Mouse (Mus musculus) bone marrow, adult 2 months (tissue): Measurements from ENCODE around the gene Dnajc4. TPM values are rescaled to one million over a fixed set of nuclear protein-coding genes. Genes with fewer than 3 reads are reported as not detected.

Experiments
- H3K27ac ChIP-seq: fragments of 200-500 bp; 2 replicates; pipeline ENCODE4 v1.5.1; 2012; ENCODE audit warnings: low read depth, mild to moderate bottlenecking, control low read depth, inconsistent platforms, low read length; ENCODE audit not compliant: control insufficient read depth, poor library complexity, insufficient read depth
- H3K4me1 ChIP-seq: fragments of 200-500 bp; 2 replicates; pipeline ENCODE4 v1.6.1; 2011; ENCODE audit warnings: low read length; ENCODE audit not compliant: control insufficient read depth, insufficient read depth
- H3K4me3 ChIP-seq: fragments of 200-500 bp; replicated peaks from 2 replicates; pipeline ENCODE3; 2011; ENCODE audit warnings: mild to moderate bottlenecking, low read depth, low read length, control low read depth; ENCODE audit not compliant: control insufficient read depth
- CTCF ChIP-seq: fragments of 200-500 bp; IDR thresholded peaks from 2 replicates; pipeline ENCODE4 v1.5.1; 2011; ENCODE audit warnings: low read length, control low read depth; ENCODE audit not compliant: control insufficient read depth, insufficient read depth
- POLR2A ChIP-seq: fragments of 200-500 bp; IDR thresholded peaks from 2 replicates; pipeline ENCODE4 v1.6.1; 2011; ENCODE audit warnings: low read depth, mild to moderate bottlenecking, control low read depth, low read length, borderline replicate concordance; ENCODE audit not compliant: control insufficient read depth
- WGBS: fragments of 180-500 bp; shearing (Covaris S2); methylation state at CpG from one replicate; pipeline ENCODE4 v1.1.7; 2018; 5-methylcytosine and 5-hydroxymethylcytosine counted together
- polyA plus RNA-seq: library from polyadenylated mRNA; stranded (reverse); fragments of >200 nt; gene quantifications from 2 replicates; pipeline ENCODE4 v1.2.4, GENCODE M21; 2011; ENCODE audit warnings: low replicate concordance; ENCODE audit not compliant: missing spikeins, insufficient read depth, insufficient read length

Dnajc4 gene
- polyA plus RNA-seq, 1 experiment: 28.8 TPM

DNA sequence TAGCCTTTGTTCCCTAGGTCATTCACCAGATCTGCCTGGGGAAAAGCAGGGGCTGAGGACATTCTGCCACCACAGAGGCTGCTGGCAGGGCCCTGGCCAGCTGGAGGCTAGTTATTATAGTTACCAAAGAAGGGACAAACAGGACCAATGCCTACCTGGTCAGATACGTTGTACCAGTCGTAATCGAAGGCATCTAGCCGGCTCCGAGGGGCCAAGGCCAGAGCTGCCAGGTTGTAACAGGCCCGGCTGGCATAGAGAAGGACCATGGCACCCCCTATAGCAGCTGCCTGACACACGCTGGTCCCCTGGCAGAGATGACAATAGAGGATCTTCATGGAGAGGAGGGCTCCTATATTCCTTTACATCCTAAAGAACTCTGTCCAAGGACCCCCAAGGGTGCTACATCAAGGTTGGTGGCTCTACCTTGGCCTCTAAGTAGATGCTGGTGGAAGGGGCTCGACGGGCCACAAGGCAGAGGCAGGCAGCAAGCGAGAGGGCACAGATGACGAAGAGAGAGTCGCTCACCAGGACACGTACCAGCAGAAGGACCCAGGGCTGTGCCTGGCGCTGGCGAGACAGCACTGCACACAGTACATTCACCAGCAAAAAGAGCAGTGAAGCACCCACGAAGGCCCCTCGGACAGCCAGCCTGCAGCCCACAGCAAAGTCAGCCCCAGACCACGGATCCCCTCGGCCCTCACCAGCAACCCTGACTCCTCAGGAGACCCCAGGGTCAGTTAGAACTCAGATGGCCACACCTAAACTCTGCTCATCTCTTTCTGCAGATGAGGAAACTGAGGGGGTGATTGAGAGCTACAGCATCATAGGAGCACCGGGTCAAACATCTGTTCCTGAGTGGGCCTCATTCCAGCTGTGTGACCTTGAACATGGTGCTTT, 53.0 kb downstream of the Dnajc4 start:
- no peak overlapping the region for H3K27ac ChIP-seq
- TF ChIP-seq CTCF: no peak
- TF ChIP-seq POLR2A: no peak
- H3K4me3 ChIP-seq: no peak overlapping the region
- 89% methylated on average over 20 of the region's 20 CpGs for WGBS
- peaks cover 1% of the 10 kb centered on the region; the same call in 1 of the 2 replicates for H3K4me1 ChIP-seq

Other genes with a start within 250 kb of the Dnajc4 start
- 4.7 and 5.5 TPM in 2 replicates for gene Rps6ka4, start 151.9 kb downstream of the Dnajc4 start, polyA plus RNA-seq
- 29.0 and 66.6 TPM in 2 replicates for gene Ccdc88b, start 134.4 kb downstream of the Dnajc4 start, polyA plus RNA-seq
- 28.6 and 37.9 TPM in 2 replicates for gene Trmt112, start 82.9 kb downstream of the Dnajc4 start, polyA plus RNA-seq
- 181 and 324 TPM in 2 replicates for gene Prdx5, start 82.5 kb downstream of the Dnajc4 start, polyA plus RNA-seq
- gene Esrra, start 70.8 kb downstream of the Dnajc4 start, polyA plus RNA-seq: 25.1 and 27.2 TPM in 2 replicates
- 2.6 TPM in 1 of 2 replicates, not detected in the other for gene Catsperz, start 67.2 kb downstream of the Dnajc4 start, polyA plus RNA-seq
- not detected in 2 replicates for gene Kcnk4, start 58.1 kb downstream of the Dnajc4 start, polyA plus RNA-seq
- 15.4 and 20.4 TPM in 2 replicates for gene Bad, start 50.7 kb downstream of the Dnajc4 start, polyA plus RNA-seq
- 18.7 and 31.9 TPM in 2 replicates for gene Gpr137, start 50.1 kb downstream of the Dnajc4 start, polyA plus RNA-seq
- 83.5 and 137 TPM in 2 replicates for gene Ppp1r14b, start 17.6 kb downstream of the Dnajc4 start, polyA plus RNA-seq
- 9.7 and 14.6 TPM in 2 replicates for gene Plcb3, start 16.1 kb downstream of the Dnajc4 start, polyA plus RNA-seq
- gene Fkbp2, start 12.1 kb downstream of the Dnajc4 start, polyA plus RNA-seq: 40.9 and 42.3 TPM in 2 replicates
- 10.0 and 14.0 TPM in 2 replicates for gene Vegfb, start 4.9 kb downstream of the Dnajc4 start, polyA plus RNA-seq
- gene Nudt22, start 3.5 kb upstream of the Dnajc4 start, polyA plus RNA-seq: 13.2 and 20.7 TPM in 2 replicates
- 4.6 TPM in 1 of 2 replicates, not detected in the other for gene Trpt1, start 3.6 kb upstream of the Dnajc4 start, polyA plus RNA-seq
- gene Fermt3, start 26.9 kb upstream of the Dnajc4 start, polyA plus RNA-seq: 149 and 202 TPM in 2 replicates
- gene Stip1, start 47.4 kb upstream of the Dnajc4 start, polyA plus RNA-seq: 54.6 and 95.7 TPM in 2 replicates
- gene Macrod1, start 64.2 kb upstream of the Dnajc4 start, polyA plus RNA-seq: 4.8 and 6.2 TPM in 2 replicates
- not detected in 2 replicates for gene Flrt1, start 113.2 kb upstream of the Dnajc4 start, polyA plus RNA-seq
- 24.0 and 45.5 TPM in 2 replicates for gene Otub1, start 213.7 kb upstream of the Dnajc4 start, polyA plus RNA-seq
- gene Cox8a, start 225.0 kb upstream of the Dnajc4 start, polyA plus RNA-seq: 369 and 431 TPM in 2 replicates
- gene Naa40, start 248.6 kb upstream of the Dnajc4 start, polyA plus RNA-seq: 16.3 and 17.7 TPM in 2 replicates